Mouse (Mus musculus) liver, adult 2 months (tissue): ENCODE data around the gene Igsf9b.

Experiments
- CTCF ChIP-seq: fragments of 200-500 bp; IDR thresholded peaks from 2 replicates; pipeline ENCODE4 v1.5.1; 2011; ENCODE audit warnings: low read depth, low read length, control low read depth
- POLR2A ChIP-seq: fragments of 200-500 bp; IDR thresholded peaks from 2 replicates; pipeline ENCODE4 v1.6.1; 2011; ENCODE audit warnings: low read length, control low read depth; ENCODE audit not compliant: insufficient read depth; ENCODE audit errors: extremely low read depth

DNA sequence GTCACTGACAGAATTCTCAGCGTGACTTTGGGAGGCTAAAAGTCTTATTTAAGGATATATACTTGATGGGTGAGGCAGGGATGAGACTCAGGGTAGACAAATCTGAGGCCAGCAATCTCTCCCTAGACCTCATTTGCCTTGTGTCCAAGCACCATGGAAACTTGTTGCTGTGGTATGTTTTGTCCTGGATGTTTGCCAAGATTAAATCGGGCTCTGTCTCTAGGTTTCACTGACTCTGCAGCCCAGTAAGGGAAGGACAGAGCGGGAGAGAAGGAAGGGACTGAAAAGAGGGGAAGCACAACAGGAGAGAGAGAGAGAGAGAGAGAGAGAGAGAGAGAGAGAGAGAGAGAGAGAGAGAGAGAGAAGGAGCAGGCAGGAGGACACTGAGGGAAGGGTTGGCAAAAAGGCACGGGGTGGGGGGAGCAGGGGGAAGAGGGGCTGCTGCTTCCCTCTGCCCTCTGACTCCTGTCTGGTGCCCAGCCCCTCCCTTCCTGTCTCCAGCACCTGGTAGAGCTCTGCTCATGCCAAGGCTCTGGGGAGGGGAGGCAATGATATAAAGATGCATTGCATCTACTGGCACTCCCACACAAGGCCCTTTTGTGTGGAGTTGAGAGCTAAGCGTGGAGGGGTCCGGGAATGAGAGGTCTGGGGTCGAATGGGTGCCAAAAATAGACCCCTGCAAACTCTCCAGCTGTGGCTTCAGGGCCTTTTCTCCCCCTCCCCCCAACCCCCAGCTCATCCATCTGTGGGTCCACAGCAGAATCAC is 9.3 kb upstream of the Igsf9b start:
- TF ChIP-seq CTCF (no peak), POLR2A (no peak)
